In genomic region chr11:89165278-89165677, GRCm38 (mm10) we compare ENCODE assay signal across 8 mouse cellular contexts.
A peak's percentile ranks its signal among the peaks of the same experiment; 100 is the strongest.
DNase-seq lines count a peak whose midpoint lies in the region; ATAC-seq lines count a peak whose summit lies in the region.

No protein-coding gene starts in this region.

- intact Hi-C loops in heart, postnatal 14 days (cut with DNase I), result loop anchor here (1.0 to 2.0 kb wide), 3 partner anchors 65 to 556 kb away; no protein-coding TSS in a partner anchor

- ATAC-seq in erythroblast, adult 5-6 weeks (replicated peaks; ENCODE audit: low FRiP score, poor library complexity, severe bottlenecking), result peak; percentile 63; the same call in 1 of the 2 replicates
- no peak for ATAC-seq in activated CD4-positive, CD25-positive, alpha-beta regulatory T cell, adult 4 months

- DNase-seq in Muller cell, postnatal 12 days (ENCODE audit: inconsistent ontology term), result peak; percentile 52
- DNase-seq in brain, adult 2 months (ENCODE audit: low read depth, low spot score), result peak; percentile 91
- peak; percentile 87 to 91 for DNase-seq in heart, postnatal 14 days
- peak; percentile 93 for DNase-seq in layer of hippocampus, postnatal 10 days (ENCODE audit: low spot score in 2 of 2)
- peak; percentile 81 to 86 for DNase-seq in lung, postnatal 4 days
- peak; percentile 79 for DNase-seq in skeletal muscle tissue, adult 2 months (ENCODE audit: low read depth, low spot score)
